Mouse (Mus musculus) ovary, postnatal 36 days (tissue): Measurements from ENCODE around the gene Trmt10b.

Experiments
- DNase-seq: peaks from one replicate; pipeline ENCODE4 v3.0.0; 2022; ENCODE audit warnings: low spot score, mixed read lengths

Gene Trmt10b

DNA sequence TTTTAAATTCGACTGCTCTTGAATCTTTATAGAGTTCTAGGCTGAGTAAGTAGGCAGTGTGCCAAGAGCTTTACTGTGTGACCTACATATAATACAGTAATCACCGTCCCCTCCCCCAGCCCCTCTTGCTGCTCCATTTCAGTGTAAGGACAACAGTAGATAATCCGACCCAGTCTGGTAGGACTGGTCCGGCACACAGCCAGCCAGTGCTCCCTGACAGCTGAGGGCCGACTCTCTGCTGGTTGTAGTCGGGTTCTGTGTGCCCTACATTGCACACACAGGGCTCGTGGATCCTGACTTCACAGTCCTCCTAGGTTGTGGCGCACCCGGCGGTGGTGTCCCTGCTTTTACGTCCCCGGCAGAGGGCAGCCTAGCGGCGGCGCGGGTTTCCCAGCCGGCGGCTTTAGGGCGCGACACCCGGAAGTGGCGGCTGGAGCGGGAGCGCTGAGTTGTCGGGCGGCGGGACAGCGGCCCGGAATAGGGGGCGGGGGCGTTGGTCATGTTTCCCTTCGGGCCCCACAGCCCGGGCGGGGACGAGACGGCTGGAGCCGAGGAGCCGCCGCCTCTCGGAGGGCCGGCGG lies 44.8 kb downstream of the Trmt10b start, which contains the start of gene Dcaf10:
TSS of gene Dcaf10 (plus strand) at position 433 of the 581 bp plus-strand sequence.
- DNase-seq = peak; percentile 94

DNA sequence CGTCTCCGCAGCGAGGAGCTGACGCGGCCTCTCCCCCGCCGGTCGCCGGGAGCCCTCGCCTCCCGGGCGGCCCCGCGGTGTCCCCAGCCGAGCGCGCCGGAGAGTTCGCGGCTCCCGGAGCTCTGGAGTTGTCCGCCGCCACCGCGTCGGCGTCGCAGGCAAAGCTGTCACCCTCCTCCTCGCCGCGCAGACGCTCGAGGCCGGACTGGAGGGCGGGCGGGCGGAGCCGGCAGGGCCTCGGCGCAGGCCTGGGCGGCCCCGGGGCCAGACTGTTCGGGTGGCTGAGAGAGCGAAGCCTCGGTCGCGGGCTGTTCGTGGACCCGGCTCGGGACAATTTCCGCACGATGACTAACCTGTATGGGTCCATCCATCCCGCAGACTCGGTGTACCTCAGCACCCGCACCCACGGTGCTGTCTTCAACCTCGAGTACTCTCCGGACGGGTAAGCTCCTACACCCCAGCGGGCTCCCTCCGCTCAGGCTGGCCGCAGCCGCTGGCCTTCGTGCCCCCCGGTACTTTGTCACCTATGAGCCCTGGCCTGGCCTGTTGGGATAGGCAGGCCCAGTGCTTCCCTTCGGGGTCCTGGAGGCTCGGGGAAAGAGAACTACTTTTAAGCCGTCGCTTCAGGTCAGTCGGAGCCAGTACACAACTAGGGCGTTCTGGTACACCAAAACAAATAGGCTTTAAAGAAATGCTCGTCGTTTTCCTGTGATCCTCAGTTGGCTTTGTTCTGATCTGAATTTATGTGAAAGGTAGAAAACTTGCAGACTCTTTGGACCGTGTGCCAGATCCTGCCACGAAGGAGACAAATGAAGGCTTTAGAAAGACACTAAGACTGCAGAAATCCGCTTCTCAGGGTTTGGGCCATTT lies 45.6 kb downstream of the Trmt10b start, which contains the start of gene Exosc3:
TSS of gene Exosc3 (minus strand) at position 447 of the 870 bp plus-strand sequence.
- DNase-seq = no peak

GRCm38 (mm10) chr4:45356653-45357052 lies 59.7 kb downstream of the Trmt10b start:
- DNase-seq = no peak
